Mouse (Mus musculus): ENCODE measurements around the gene Gm3248.
"Not testable (repeated sequence)": the region's sequence is repeated elsewhere in the genome, so short reads cannot be mapped to it uniquely, and the experiment has no call there.

Gm3248 gene

GRCm38 (mm10) chr14:5961635-5962034 is at the start of gene Gm3248:
Gene Gm3248, minus strand, starts transcription at chr14:5961745.
- DNase-seq (ENCODE audit: low spot score): not testable (repeated sequence)

GRCm38 (mm10) chr14:5987136-5987535 is 25.6 kb upstream of the Gm3248 start:
- DNase-seq (ENCODE audit: low spot score): not testable (repeated sequence)

- DNase-seq (ENCODE audit: low spot score): not testable (repeated sequence)
Measured at GRCm38 (mm10) chr14:5979037-5979436, 17.5 kb upstream of the Gm3248 start, which contains the start of gene Gm3453. Gene Gm3453, minus strand, starts transcription at chr14:5979137.

GRCm38 (mm10) chr14:5962441-5962840 is 896 bp upstream of the Gm3248 start:
- DNase-seq (ENCODE audit: low spot score): not testable (repeated sequence)

GRCm38 (mm10) chr14:5961102-5961501 is 443 bp downstream of the Gm3248 start:
- not testable (repeated sequence) for DNase-seq (ENCODE audit: low spot score)

- DNase-seq (ENCODE audit: low spot score): not testable (repeated sequence)
Measured at GRCm38 (mm10) chr14:5960479-5960878, 1.1 kb downstream of the Gm3248 start.

- DNase-seq (ENCODE audit: low spot score): not testable (repeated sequence)
Measured at GRCm38 (mm10) chr14:5923276-5923675, 38.3 kb downstream of the Gm3248 start.

GRCm38 (mm10) chr14:5918330-5918942 is 43.1 kb downstream of the Gm3248 start:
- DNase-seq (ENCODE audit: low spot score): not testable (repeated sequence)

GRCm38 (mm10) chr14:5913701-5914100 is 47.8 kb downstream of the Gm3248 start:
- not testable (repeated sequence) for DNase-seq (ENCODE audit: low spot score)

Data from ovary, postnatal 10 days (tissue).